Mouse (Mus musculus) midbrain, embryonic 15.5 days (tissue): ENCODE measurements at regions not wholly inside any gene's neighbourhood (a gene's known extent, or its start where the extent isn't known, plus 50 kb on each side); places are given as distances from the start of the nearest gene placed in this dataset.
A peak's percentile ranks its signal among the peaks of the same experiment; 100 is the strongest.
"Not testable (repeated sequence)": the region's sequence is repeated elsewhere in the genome, so short reads cannot be mapped to it uniquely, and the experiment has no call there.

ENCODE experiments used
- ATAC-seq: fragments of 200-750 bp; cut with Nextera tagmentation; replicated peaks from 2 replicates; pipeline ENCODE4 v1.8.0; 2017; ENCODE audit warnings: moderate TSS enrichment
- H3K27ac ChIP-seq: fragments of 300-500 bp; sonication (generic); 2 replicates; pipeline ENCODE4 v1.5.1; 2015; ENCODE audit warnings: mild to moderate bottlenecking, inconsistent platforms
- H3K27me3 ChIP-seq: fragments of 300-500 bp; sonication (generic); replicated peaks from 2 replicates; pipeline ENCODE4 v1.6.1; 2015; ENCODE audit warnings: inconsistent platforms
- H3K36me3 ChIP-seq: fragments of 300-500 bp; sonication (generic); replicated peaks from 2 replicates; pipeline ENCODE4 v1.6.1; 2015; ENCODE audit warnings: inconsistent platforms
- H3K4me1 ChIP-seq: fragments of 300-500 bp; sonication (generic); 2 replicates; pipeline ENCODE4 v1.6.1; 2015; ENCODE audit warnings: inconsistent platforms
- H3K4me2 ChIP-seq: fragments of 300-500 bp; sonication (generic); 2 replicates; pipeline ENCODE4 v1.6.1; 2015; ENCODE audit warnings: inconsistent platforms, mild to moderate bottlenecking, moderate library complexity
- H3K4me3 ChIP-seq: fragments of 300-500 bp; sonication (generic); 2 replicates; pipeline ENCODE4 v1.5.1; 2015; ENCODE audit warnings: mild to moderate bottlenecking, inconsistent platforms
- H3K9ac ChIP-seq: fragments of 300-500 bp; sonication (generic); 2 replicates; pipeline ENCODE4 v1.6.1; 2015; ENCODE audit warnings: mild to moderate bottlenecking, inconsistent platforms
- H3K9me3 ChIP-seq: fragments of 300-500 bp; sonication (generic); 2 replicates; pipeline ENCODE4 v1.6.1; 2016; ENCODE audit warnings: inconsistent platforms
- WGBS: fragments of 180-500 bp; shearing (Covaris S2); methylation state at CpG from one replicate; pipeline ENCODE4 v1.1.7; 2015; ENCODE audit warnings: mixed read lengths; 5-methylcytosine and 5-hydroxymethylcytosine counted together

- Histone ChIP-seq H3K9ac (no peak overlapping the region), H3K4me1 (no peaks in the 10 kb centered on the region), H3K27me3 (no peaks in the 10 kb centered on the region), H3K4me2 (no peak overlapping the region), H3K9me3 (no peaks in the 10 kb centered on the region), H3K27ac (no peak overlapping the region), H3K36me3 (no peaks in the 10 kb centered on the region), H3K4me3 (no peak overlapping the region)
- ATAC-seq: no peak
These were observed 298.0 kb upstream of the Foxg1 start for GRCm38 (mm10) chr12:49084505-49084904.

GRCm38 (mm10) chr12:49086076-49086475 lies 296.4 kb upstream of the Foxg1 start:
- no peaks in the 10 kb centered on the region for H3K9me3 ChIP-seq

GRCm38 (mm10) chr12:49090177-49090576 lies 292.3 kb upstream of the Foxg1 start:
- Histone ChIP-seq H3K27ac (no peak overlapping the region), H3K4me1 (no peaks in the 10 kb centered on the region), H3K9me3 (no peaks in the 10 kb centered on the region), H3K9ac (no peak overlapping the region), H3K4me3 (no peak overlapping the region), H3K4me2 (no peak overlapping the region), H3K27me3 (no peaks in the 10 kb centered on the region), H3K36me3 (no peaks in the 10 kb centered on the region)
- 94% methylated on average over 1 of the region's 1 CpGs for WGBS
- ATAC-seq: no peak

More at GRCm38 (mm10) chr12:49086076-49086475, 296.4 kb upstream of the Foxg1 start:
- Histone ChIP-seq H3K4me1 (no peaks in the 10 kb centered on the region), H3K9ac (no peak overlapping the region), H3K4me2 (no peak overlapping the region), H3K36me3 (no peaks in the 10 kb centered on the region), H3K27ac (no peak overlapping the region), H3K27me3 (no peaks in the 10 kb centered on the region), H3K4me3 (no peak overlapping the region)
- WGBS: 59% methylated on average over 2 of the region's 2 CpGs
- peak; percentile 65; the same call in 1 of the 2 replicates for ATAC-seq

- ATAC-seq: peak; percentile 68
- Histone ChIP-seq H3K9ac (no peak overlapping the region), H3K4me3 (no peak overlapping the region), H3K4me2 (no peak overlapping the region), H3K9me3 (no peaks in the 10 kb centered on the region), H3K36me3 (no peaks in the 10 kb centered on the region), H3K27me3 (no peaks in the 10 kb centered on the region), H3K4me1 (peaks cover 10% of the 10 kb centered on the region), H3K27ac (peak overlapping the region; percentile 84)
- WGBS: 39% methylated on average over 4 of the region's 4 CpGs
These were observed 276.5 kb upstream of the Foxg1 start for GRCm38 (mm10) chr12:49105931-49106330.

- WGBS: 46% methylated on average over 7 of the region's 7 CpGs
- H3K27ac ChIP-seq: peak overlapping the region; percentile 59
These were observed 275.8 kb upstream of the Foxg1 start for GRCm38 (mm10) chr12:49106399-49107382.

GRCm38 (mm10) chr12:49107415-49108148 lies 274.9 kb upstream of the Foxg1 start:
- H3K9me3 ChIP-seq: no peaks in the 10 kb centered on the region
- no peak overlapping the region for H3K4me2 ChIP-seq
- 74% methylated on average over 10 of the region's 10 CpGs for WGBS
- no peak for ATAC-seq
- peaks cover 10% of the 10 kb centered on the region for H3K4me1 ChIP-seq
- H3K9ac ChIP-seq: no peak overlapping the region
- H3K27me3 ChIP-seq: no peaks in the 10 kb centered on the region
- no peak overlapping the region for H3K4me3 ChIP-seq
- no peaks in the 10 kb centered on the region for H3K36me3 ChIP-seq
- H3K27ac ChIP-seq: no peak overlapping the region

More at GRCm38 (mm10) chr12:49106399-49107382, 275.8 kb upstream of the Foxg1 start:
- no peaks in the 10 kb centered on the region for H3K27me3 ChIP-seq
- H3K9ac ChIP-seq: no peak overlapping the region
- no peaks in the 10 kb centered on the region for H3K36me3 ChIP-seq
- no peaks in the 10 kb centered on the region for H3K9me3 ChIP-seq
- H3K4me1 ChIP-seq: peaks cover 10% of the 10 kb centered on the region
- no peak overlapping the region for H3K4me3 ChIP-seq
- H3K4me2 ChIP-seq: no peak overlapping the region
- peak; percentile 65 for ATAC-seq

GRCm38 (mm10) chr12:49131093-49131492 lies 251.4 kb upstream of the Foxg1 start:
- H3K4me3 ChIP-seq, H3K4me2 ChIP-seq, H3K9ac ChIP-seq, H3K27me3 ChIP-seq, ATAC-seq, H3K36me3 ChIP-seq, H3K4me1 ChIP-seq, H3K9me3 ChIP-seq, H3K27ac ChIP-seq: not testable (repeated sequence)
- WGBS: 85% methylated on average over 4 of the region's 7 CpGs

GRCm38 (mm10) chr12:49170097-49170496 lies 212.4 kb upstream of the Foxg1 start:
- no peaks in the 10 kb centered on the region for H3K4me1 ChIP-seq
- H3K9me3 ChIP-seq: no peaks in the 10 kb centered on the region
- no peaks in the 10 kb centered on the region for H3K36me3 ChIP-seq
- H3K27ac ChIP-seq: no peak overlapping the region
- no peaks in the 10 kb centered on the region for H3K27me3 ChIP-seq
- H3K4me2 ChIP-seq: no peak overlapping the region
- peak; percentile 78 for ATAC-seq
- WGBS: 56% methylated on average over 5 of the region's 5 CpGs
- no peak overlapping the region for H3K4me3 ChIP-seq
- H3K9ac ChIP-seq: no peak overlapping the region

- Histone ChIP-seq H3K9me3 (no peaks in the 10 kb centered on the region), H3K4me1 (no peaks in the 10 kb centered on the region), H3K4me2 (no peak overlapping the region), H3K27me3 (no peaks in the 10 kb centered on the region), H3K4me3 (no peak overlapping the region), H3K9ac (no peak overlapping the region), H3K27ac (no peak overlapping the region), H3K36me3 (no peaks in the 10 kb centered on the region)
- ATAC-seq: peak; percentile 75
- WGBS: 66% methylated on average over 1 of the region's 1 CpGs
These were observed 211.3 kb upstream of the Foxg1 start for GRCm38 (mm10) chr12:49171014-49171677.

- Histone ChIP-seq H3K9ac (no peak overlapping the region), H3K4me1 (no peaks in the 10 kb centered on the region), H3K27me3 (no peaks in the 10 kb centered on the region), H3K4me3 (no peak overlapping the region), H3K36me3 (no peaks in the 10 kb centered on the region), H3K27ac (no peak overlapping the region), H3K9me3 (no peaks in the 10 kb centered on the region), H3K4me2 (no peak overlapping the region)
- 0 out of 2 replicates have a peak, but pooled peaks have one; percentile 50 for ATAC-seq
- WGBS: 44% methylated on average over 2 of the region's 2 CpGs
These were observed 191.1 kb upstream of the Foxg1 start for GRCm38 (mm10) chr12:49191348-49191747.

- H3K27me3 ChIP-seq: no peaks in the 10 kb centered on the region
- no peaks in the 10 kb centered on the region for H3K4me1 ChIP-seq
- no peaks in the 10 kb centered on the region for H3K9me3 ChIP-seq
- no peak for ATAC-seq
- H3K36me3 ChIP-seq: no peaks in the 10 kb centered on the region
- no peak overlapping the region for H3K27ac ChIP-seq
- 75% methylated on average over 5 of the region's 5 CpGs for WGBS
- H3K4me2 ChIP-seq: no peak overlapping the region
- H3K4me3 ChIP-seq: no peak overlapping the region
- H3K9ac ChIP-seq: no peak overlapping the region
These were observed 148.7 kb upstream of the Foxg1 start for GRCm38 (mm10) chr12:49233524-49234306.
